Mouse (Mus musculus) forebrain, embryonic 15.5 days (tissue): Measurements from ENCODE around the gene Tnfsf9. TPM values are rescaled to one million over a fixed set of nuclear protein-coding genes. Genes with fewer than 3 reads are reported as not detected.

Experiments
- ATAC-seq: fragments of 200-750 bp; cut with Nextera tagmentation; replicated peaks from 2 replicates; pipeline ENCODE4 v1.8.0; 2017; ENCODE audit warnings: mild to moderate bottlenecking, moderate TSS enrichment, moderate library complexity
- H3K27ac ChIP-seq: fragments of 300-500 bp; sonication (generic); replicated peaks from 2 replicates; pipeline ENCODE4 v1.5.1; 2015; ENCODE audit warnings: mild to moderate bottlenecking, inconsistent platforms
- H3K27me3 ChIP-seq: fragments of 300-500 bp; sonication (generic); 2 replicates; pipeline ENCODE4 v1.6.1; 2015; ENCODE audit warnings: inconsistent platforms
- H3K36me3 ChIP-seq: fragments of 300-500 bp; sonication (generic); 2 replicates; pipeline ENCODE4 v1.6.1; 2015; ENCODE audit warnings: mild to moderate bottlenecking, inconsistent platforms
- H3K4me1 ChIP-seq: fragments of 300-500 bp; sonication (generic); 2 replicates; pipeline ENCODE4 v1.6.1; 2015; ENCODE audit warnings: inconsistent platforms
- H3K4me2 ChIP-seq: fragments of 300-500 bp; sonication (generic); replicated peaks from 2 replicates; pipeline ENCODE4 v1.6.1; 2015; ENCODE audit warnings: mild to moderate bottlenecking, inconsistent platforms
- H3K4me3 ChIP-seq: fragments of 300-500 bp; sonication (generic); 2 replicates; pipeline ENCODE4 v1.5.1; 2015; ENCODE audit warnings: mild to moderate bottlenecking, inconsistent platforms
- H3K9ac ChIP-seq: fragments of 300-500 bp; sonication (generic); replicated peaks from 2 replicates; pipeline ENCODE4 v1.6.1; 2015; ENCODE audit warnings: mild to moderate bottlenecking, inconsistent platforms
- H3K9me3 ChIP-seq: fragments of 300-500 bp; sonication (generic); 2 replicates; pipeline ENCODE4 v1.6.1; 2016; ENCODE audit warnings: inconsistent platforms
- WGBS: fragments of 180-500 bp; shearing (Covaris S2); methylation state at CpG from one replicate; pipeline ENCODE4 v1.1.7; 2015; ENCODE audit warnings: mixed read lengths; 5-methylcytosine and 5-hydroxymethylcytosine counted together
- polyA plus RNA-seq: library from polyadenylated mRNA; unstranded; fragments of >200 nt; fragmentation: Nextera tagmentation; extraction: Ambion mirVana; gene quantifications from 2 replicates; pipeline ENCODE4 v1.2.1, GENCODE M21; 2015

Gene Tnfsf9
- polyA plus RNA-seq, 1 experiment from 2014 or later, result 10.2 TPM

- Histone ChIP-seq H3K27me3 (no peaks in the 10 kb centered on the region), H3K4me3 (peak overlapping the region; percentile 22; the same call in 1 of the 2 replicates)
- 2% methylated on average over 11 of the region's 11 CpGs for WGBS
Observed at GRCm38 (mm10) chr17:57070699-57071098, 34.4 kb upstream of the Tnfsf9 start.

GRCm38 (mm10) chr17:57076916-57077315 lies 28.2 kb upstream of the Tnfsf9 start:
- 68% methylated on average over 3 of the region's 3 CpGs for WGBS
- H3K27ac ChIP-seq, result no peak overlapping the region
- H3K36me3 ChIP-seq, result peaks cover 23% of the 10 kb centered on the region
- H3K4me2 ChIP-seq, result no peak overlapping the region
- no peak overlapping the region for H3K9ac ChIP-seq
- no peaks in the 10 kb centered on the region for H3K9me3 ChIP-seq
- H3K4me3 ChIP-seq, result no peak overlapping the region
- no peak for ATAC-seq
- H3K27me3 ChIP-seq, result no peaks in the 10 kb centered on the region
- no peaks in the 10 kb centered on the region for H3K4me1 ChIP-seq

More at GRCm38 (mm10) chr17:57070699-57071098, 34.4 kb upstream of the Tnfsf9 start:
- Histone ChIP-seq H3K36me3 (no peaks in the 10 kb centered on the region), H3K9ac (no peak overlapping the region), H3K9me3 (no peaks in the 10 kb centered on the region), H3K4me2 (peak overlapping the region; percentile 30), H3K27ac (no peak overlapping the region), H3K4me1 (no peaks in the 10 kb centered on the region)
- ATAC-seq, result 0 out of 2 replicates have a peak, but pooled peaks have one; percentile 50

GRCm38 (mm10) chr17:57078336-57078735 lies 26.8 kb upstream of the Tnfsf9 start, which contains the start of gene Dennd1c:
Dennd1c (minus strand) TSS chr17:57078514.
- Histone ChIP-seq H3K36me3 (peaks cover 23% of the 10 kb centered on the region), H3K9ac (no peak within 1 kb of the TSS), H3K4me3 (no peak within 1 kb of the TSS), H3K4me1 (no peaks in the 10 kb centered on the region), H3K9me3 (no peaks in the 10 kb centered on the region), H3K27me3 (no peaks in the 10 kb centered on the region), H3K27ac (no peak within 1 kb of the TSS), H3K4me2 (no peak within 1 kb of the TSS)
- ATAC-seq, result peak; percentile 15; the same call in 1 of the 2 replicates
- WGBS, result 68% methylated on average over 6 of the region's 6 CpGs

- H3K27me3 ChIP-seq, result no peaks in the 10 kb centered on the region
- 80% methylated on average over 3 of the region's 3 CpGs for WGBS
- no peak overlapping the region for H3K27ac ChIP-seq
- H3K4me2 ChIP-seq, result no peak overlapping the region
- no peaks in the 10 kb centered on the region for H3K9me3 ChIP-seq
- no peak overlapping the region for H3K4me3 ChIP-seq
- no peak for ATAC-seq
- peaks cover 4% of the 10 kb centered on the region; the same call in 1 of the 2 replicates for H3K4me1 ChIP-seq
- H3K36me3 ChIP-seq, result peaks cover 23% of the 10 kb centered on the region
- no peak overlapping the region for H3K9ac ChIP-seq
Observed at GRCm38 (mm10) chr17:57079919-57080318, 25.2 kb upstream of the Tnfsf9 start.

GRCm38 (mm10) chr17:57081234-57081842 lies 23.8 kb upstream of the Tnfsf9 start:
- H3K36me3 ChIP-seq, result peaks cover 23% of the 10 kb centered on the region
- H3K9me3 ChIP-seq, result no peaks in the 10 kb centered on the region
- no peak overlapping the region for H3K4me2 ChIP-seq
- no peak for ATAC-seq
- H3K9ac ChIP-seq, result no peak overlapping the region
- no peak overlapping the region for H3K4me3 ChIP-seq
- no peak overlapping the region for H3K27ac ChIP-seq
- no peaks in the 10 kb centered on the region for H3K27me3 ChIP-seq
- H3K4me1 ChIP-seq, result peaks cover 11% of the 10 kb centered on the region
- 95% methylated on average over 31 of the region's 31 CpGs for WGBS

GRCm38 (mm10) chr17:57082481-57082880 lies 22.6 kb upstream of the Tnfsf9 start:
- Histone ChIP-seq H3K36me3 (peaks cover 23% of the 10 kb centered on the region), H3K4me3 (no peak overlapping the region), H3K9ac (no peak overlapping the region), H3K27ac (no peak overlapping the region), H3K27me3 (no peaks in the 10 kb centered on the region), H3K4me2 (no peak overlapping the region), H3K4me1 (peaks cover 17% of the 10 kb centered on the region), H3K9me3 (no peaks in the 10 kb centered on the region)
- WGBS, result 94% methylated on average over 5 of the region's 5 CpGs
- no peak for ATAC-seq

- peak overlapping the region; percentile 66 for H3K4me3 ChIP-seq
- peaks cover 20% of the 10 kb centered on the region for H3K4me1 ChIP-seq
- no peaks in the 10 kb centered on the region for H3K27me3 ChIP-seq
- ATAC-seq, result no peak
- H3K9me3 ChIP-seq, result no peaks in the 10 kb centered on the region
- no peak overlapping the region for H3K27ac ChIP-seq
- H3K4me2 ChIP-seq, result peak overlapping the region; percentile 60
- 88% methylated on average over 11 of the region's 11 CpGs for WGBS
- peaks cover 7% of the 10 kb centered on the region for H3K36me3 ChIP-seq
- H3K9ac ChIP-seq, result peak overlapping the region; percentile 83; the same call in 1 of the 2 replicates
Observed at GRCm38 (mm10) chr17:57085970-57086757, 19.0 kb upstream of the Tnfsf9 start.

GRCm38 (mm10) chr17:57087049-57087832 lies 17.9 kb upstream of the Tnfsf9 start, which contains the start of gene Tubb4a:
Tubb4a (minus strand) TSS chr17:57087782.
- peak within 1 kb of the TSS; percentile 79 for H3K27ac ChIP-seq
- under 1% methylated on average over 31 of the region's 31 CpGs for WGBS
- no peaks in the 10 kb centered on the region for H3K27me3 ChIP-seq
- peak within 1 kb of the TSS; percentile 66 for H3K4me3 ChIP-seq
- no peaks in the 10 kb centered on the region for H3K9me3 ChIP-seq
- peaks cover 20% of the 10 kb centered on the region for H3K4me1 ChIP-seq
- ATAC-seq, result peak; percentile 96
- no peaks in the 10 kb centered on the region; the same call in 1 of the 2 replicates for H3K36me3 ChIP-seq
- peak within 1 kb of the TSS; percentile 60 for H3K4me2 ChIP-seq
- peak within 1 kb of the TSS; percentile 83 for H3K9ac ChIP-seq

GRCm38 (mm10) chr17:57094222-57094621 lies 10.9 kb upstream of the Tnfsf9 start:
- no peak overlapping the region for H3K4me3 ChIP-seq
- H3K4me1 ChIP-seq, result peaks cover 9% of the 10 kb centered on the region
- no peak overlapping the region for H3K9ac ChIP-seq
- H3K36me3 ChIP-seq, result no peaks in the 10 kb centered on the region
- no peak for ATAC-seq
- H3K9me3 ChIP-seq, result no peaks in the 10 kb centered on the region
- H3K27ac ChIP-seq, result no peak overlapping the region
- WGBS, result 96% methylated on average over 3 of the region's 3 CpGs
- no peak overlapping the region for H3K4me2 ChIP-seq
- H3K27me3 ChIP-seq, result no peaks in the 10 kb centered on the region

- no peak overlapping the region for H3K27ac ChIP-seq
- no peak overlapping the region for H3K9ac ChIP-seq
- H3K36me3 ChIP-seq, result no peaks in the 10 kb centered on the region
- H3K4me2 ChIP-seq, result peak overlapping the region; percentile 36
- H3K9me3 ChIP-seq, result no peaks in the 10 kb centered on the region
- H3K27me3 ChIP-seq, result no peaks in the 10 kb centered on the region
- ATAC-seq, result peak; percentile 80
- H3K4me1 ChIP-seq, result peaks cover 9% of the 10 kb centered on the region
- WGBS, result under 1% methylated on average over 19 of the region's 19 CpGs
- peak overlapping the region; percentile 21 for H3K4me3 ChIP-seq
Observed at GRCm38 (mm10) chr17:57095855-57096622, 9.1 kb upstream of the Tnfsf9 start.

GRCm38 (mm10) chr17:57096623-57096920 lies 8.6 kb upstream of the Tnfsf9 start:
- WGBS, result 2% methylated on average over 11 of the region's 11 CpGs
- ATAC-seq, result peak; percentile 86
- peak overlapping the region; percentile 21 for H3K4me3 ChIP-seq
- H3K27ac ChIP-seq, result no peak overlapping the region
- H3K36me3 ChIP-seq, result no peaks in the 10 kb centered on the region
- H3K4me2 ChIP-seq, result peak overlapping the region; percentile 36
- H3K4me1 ChIP-seq, result peaks cover 9% of the 10 kb centered on the region
- H3K27me3 ChIP-seq, result no peaks in the 10 kb centered on the region
- no peak overlapping the region for H3K9ac ChIP-seq
- H3K9me3 ChIP-seq, result no peaks in the 10 kb centered on the region
